Mouse (Mus musculus): ENCODE data around the gene Sec24d.
"Not testable (repeated sequence)": the region's sequence is repeated elsewhere in the genome, so short reads cannot be mapped to it uniquely, and the experiment has no call there.

The Sec24d gene

DNA sequence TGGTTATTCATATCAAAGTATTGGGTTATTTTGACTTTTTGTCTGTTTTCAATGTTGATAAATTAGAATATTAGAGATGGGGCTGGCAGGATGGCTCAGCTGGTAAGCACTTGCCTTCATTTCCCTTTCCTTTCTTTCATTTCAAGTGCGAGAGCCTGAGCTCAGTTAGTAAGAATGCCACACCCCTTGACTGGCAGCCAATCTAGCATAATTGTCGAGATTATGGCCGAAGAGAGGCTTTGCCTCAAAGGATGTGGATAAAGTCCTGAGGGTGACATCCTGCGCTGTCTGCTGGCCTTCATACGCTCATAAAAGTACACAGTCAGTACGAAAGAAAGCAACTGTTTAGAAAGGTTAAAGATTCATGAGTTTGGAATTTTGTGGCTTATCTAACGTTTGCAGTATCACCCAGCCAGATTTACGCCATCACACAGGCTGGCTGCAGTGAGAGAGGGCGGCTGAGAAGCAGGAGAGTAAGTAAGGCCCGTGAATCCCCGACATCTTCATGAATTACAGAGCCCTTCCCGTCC, 71.5 kb downstream of the Sec24d start:
- DNase-seq (ENCODE audit: low spot score in 2 of 2): no peak

DNA sequence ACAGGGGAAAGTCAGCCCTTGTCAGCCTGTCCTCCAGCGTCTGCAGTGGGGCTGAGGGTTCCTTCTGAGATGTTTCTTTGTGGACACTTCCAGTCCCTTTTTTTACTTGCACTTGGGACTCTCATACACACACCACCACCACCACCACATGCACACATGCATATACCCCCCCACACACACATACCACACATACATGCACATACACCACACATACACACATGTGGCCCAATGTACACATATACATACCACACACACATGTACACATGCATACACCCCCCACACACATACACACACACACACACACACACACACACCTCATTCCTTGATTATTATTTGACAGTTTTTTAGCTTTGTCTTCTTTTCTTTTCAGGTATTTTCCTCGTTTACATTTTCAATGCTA, 73.8 kb downstream of the Sec24d start:
- DNase-seq (ENCODE audit: low spot score in 2 of 2): no peak

DNA sequence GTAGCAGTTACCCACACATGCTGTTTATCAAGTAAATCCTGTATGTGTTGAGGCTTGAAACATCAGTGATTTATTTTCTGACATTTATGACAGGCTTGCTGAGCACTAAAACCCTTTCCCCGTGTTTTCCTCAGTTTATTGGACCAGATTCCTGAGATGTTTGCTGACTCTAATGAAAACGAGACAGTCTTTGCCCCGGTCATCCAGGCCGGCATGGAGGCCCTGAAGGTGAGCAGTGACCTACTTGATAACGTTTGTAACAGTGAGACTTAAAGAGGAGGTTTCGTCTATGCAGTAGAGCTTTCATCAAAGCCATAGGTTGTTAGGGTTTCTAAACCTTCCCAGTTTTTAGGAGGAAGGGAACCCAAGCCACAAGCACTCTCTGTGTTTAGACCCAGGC, 76.4 kb downstream of the Sec24d start:
- DNase-seq (ENCODE audit: low spot score in 2 of 2): no peak

DNA sequence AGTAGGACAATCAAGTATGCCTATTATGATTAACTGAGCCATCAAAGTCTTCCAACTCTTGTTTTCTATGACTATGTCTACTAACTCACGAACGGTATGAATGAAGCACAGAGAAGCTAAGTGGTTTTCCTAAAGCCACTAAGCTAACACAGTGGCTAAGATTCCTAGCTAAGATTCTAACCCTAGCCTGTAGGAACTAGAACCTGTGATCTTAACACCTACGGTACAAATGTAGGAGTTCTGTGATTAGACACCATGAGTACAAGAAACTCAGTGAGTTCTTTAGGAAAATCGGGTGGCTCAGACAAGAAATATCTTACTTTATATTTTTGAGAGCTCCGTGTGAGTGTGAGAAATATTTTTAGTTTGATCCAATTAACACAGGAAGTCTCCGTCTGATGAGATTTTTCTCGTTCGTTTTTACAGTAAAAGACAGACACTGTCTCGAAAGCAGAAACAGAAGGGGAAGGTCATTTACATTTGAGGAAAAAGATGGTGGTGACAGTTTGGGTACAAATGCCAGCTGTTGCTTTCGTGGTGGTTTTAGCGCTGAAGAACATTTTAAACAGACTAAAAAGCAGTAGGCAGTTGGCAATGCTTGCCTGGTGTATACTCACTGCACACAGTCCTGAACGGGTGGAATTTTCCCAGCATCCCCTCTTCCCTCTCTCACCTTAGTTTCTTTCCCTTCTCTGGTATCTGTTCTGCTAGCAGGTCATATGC, 81.0 kb downstream of the Sec24d start:
- no peak for DNase-seq (ENCODE audit: low spot score in 2 of 2)

DNA sequence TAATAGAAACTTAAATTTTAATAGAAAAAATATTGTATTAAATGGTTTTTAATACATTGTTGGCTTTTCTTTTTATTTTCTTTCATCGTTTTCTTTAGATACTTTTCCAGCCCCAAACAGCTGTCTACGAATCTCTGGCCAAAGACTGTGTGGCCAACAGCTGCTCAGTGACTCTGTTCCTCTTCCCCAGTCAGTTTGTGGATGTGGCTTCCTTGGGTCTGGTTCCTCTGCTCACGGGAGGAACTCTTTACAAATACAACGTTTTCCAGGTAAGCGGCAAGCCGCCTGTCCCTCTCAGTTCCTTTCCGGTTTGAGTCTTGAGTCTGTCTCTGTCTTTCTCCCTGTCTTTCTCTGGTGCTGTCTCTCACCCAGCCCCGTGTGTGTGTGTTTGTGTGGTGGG, 83.3 kb downstream of the Sec24d start:
- DNase-seq (ENCODE audit: low spot score in 2 of 2): no peak

DNA sequence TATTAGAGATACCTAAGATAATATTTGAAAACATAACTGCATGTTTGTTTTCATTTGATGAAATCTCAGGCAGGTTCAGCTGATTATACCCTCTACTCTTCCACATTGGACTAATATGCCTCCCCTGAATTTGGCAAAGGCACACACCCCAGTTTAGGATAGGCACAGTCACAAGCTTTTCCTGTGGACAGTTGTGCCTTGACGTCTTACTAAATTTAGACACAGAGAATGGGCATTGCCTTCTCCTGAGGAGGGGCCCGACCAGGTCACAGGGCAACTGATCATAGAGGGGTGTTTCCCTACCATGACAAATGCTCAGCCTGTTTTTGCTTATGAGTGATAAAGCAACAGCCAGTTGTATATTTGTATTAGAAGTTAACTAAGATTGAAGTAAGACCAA, 84.3 kb downstream of the Sec24d start:
- no peak for DNase-seq (ENCODE audit: low spot score in 2 of 2)

DNA sequence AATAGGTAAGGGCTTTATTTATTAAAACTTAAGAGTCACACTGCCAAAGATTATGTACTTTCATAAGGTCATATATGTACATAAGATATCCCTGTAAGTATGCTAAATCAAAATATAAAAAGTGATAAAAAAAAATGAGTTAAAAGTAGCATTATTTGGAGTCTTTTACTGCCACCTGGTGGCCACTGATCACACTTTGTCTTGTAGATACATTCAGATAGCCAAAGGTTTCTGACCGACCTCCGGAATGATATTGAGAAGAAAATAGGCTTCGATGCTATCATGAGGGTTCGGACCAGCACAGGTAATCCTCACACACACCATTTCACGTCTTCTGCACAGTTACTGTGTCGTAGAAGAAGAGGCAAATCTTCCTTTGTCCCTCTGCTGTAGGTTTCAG, 85.9 kb downstream of the Sec24d start:
- no peak for DNase-seq (ENCODE audit: low spot score in 2 of 2)

DNA sequence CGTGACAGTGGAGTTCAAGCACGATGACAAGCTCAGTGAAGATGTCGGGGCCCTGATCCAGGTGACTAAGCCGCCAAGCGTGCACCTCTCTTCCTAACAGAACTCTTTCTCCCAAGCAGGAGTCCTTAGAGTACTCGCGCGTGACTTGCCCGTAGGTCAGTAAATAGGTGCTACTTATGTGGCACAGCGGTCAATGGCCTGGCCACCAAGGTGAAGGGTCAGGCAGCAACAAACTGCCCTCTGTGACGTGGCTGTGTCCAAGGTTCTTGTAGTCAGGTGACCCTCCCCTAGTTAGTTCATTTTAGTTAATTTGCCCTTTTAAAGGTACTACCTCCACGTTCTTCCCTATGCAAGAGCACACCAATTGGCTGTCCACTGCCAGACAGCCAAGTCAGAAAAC, 86.4 kb downstream of the Sec24d start:
- no peak for DNase-seq (ENCODE audit: low spot score in 2 of 2)

DNA sequence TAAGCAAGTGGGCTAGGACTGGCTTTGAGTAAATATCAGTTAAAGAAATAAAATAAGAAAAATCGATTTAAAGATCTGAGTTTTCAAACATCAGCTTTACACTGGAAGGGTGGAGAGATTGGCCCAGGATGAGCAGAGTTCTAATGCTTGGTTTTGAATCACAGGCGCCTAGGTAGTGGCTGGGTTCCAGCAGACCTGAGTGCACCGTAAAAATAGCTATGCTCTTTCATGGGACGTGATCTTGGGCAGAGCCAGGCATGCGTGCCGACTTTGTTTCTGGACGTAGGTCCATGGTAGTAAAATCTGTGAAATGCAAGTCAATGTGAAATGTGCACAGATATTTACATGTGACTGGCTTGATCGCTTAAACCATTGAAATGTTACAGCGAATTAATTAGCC, 87.1 kb downstream of the Sec24d start:
- DNase-seq (ENCODE audit: low spot score in 2 of 2): no peak

DNA sequence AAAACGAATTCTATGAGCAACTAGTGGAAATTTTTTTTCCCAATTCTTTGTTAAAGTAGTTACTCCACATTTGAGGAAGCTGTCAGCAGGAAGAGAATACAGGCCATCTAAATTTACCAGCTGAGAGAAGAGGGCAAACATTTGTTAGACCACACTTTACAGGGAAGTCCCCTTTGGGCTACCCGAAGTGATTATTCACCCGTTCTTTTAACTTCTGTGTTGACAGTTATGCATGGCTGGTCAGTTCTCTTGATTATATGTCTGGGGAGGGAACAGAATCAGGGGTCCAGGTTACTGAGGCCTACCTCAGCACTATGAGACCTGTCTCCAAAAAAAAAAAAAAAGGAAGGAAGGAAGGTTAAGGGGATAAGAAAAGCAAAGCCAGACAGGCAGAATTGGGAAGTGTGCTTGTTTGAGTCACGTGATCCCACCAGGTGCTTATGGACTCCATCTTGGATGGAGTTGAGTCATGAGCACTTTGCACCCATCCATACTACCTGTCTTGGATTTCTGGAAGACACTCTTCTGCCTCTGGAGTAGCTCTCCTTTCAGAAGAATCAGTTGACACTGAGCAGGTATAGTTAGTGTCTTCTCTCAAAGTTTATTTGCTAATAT, 89.2 kb downstream of the Sec24d start:
- no peak for DNase-seq (ENCODE audit: low spot score in 2 of 2)

DNA sequence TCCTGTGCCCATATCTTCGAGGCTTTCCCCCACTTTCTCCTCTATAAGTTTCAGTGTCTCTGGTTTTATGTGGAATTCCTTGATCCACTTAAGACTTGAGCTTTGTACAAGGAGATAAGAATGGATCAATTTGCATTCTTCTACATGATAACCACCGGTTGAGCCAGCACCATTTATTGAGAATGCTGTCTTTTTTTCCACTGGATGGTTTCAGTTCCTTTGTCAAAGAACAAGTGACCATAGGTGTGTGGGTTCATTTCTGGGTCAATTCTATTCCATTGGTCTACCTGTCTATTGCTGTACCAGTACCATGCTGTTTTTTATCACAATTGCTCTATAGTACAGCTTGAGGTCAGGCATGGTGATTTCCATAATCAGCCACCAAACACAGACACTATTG, 99.6 kb downstream of the Sec24d start:
- DNase-seq (ENCODE audit: low spot score in 2 of 2): not testable (repeated sequence)

DNA sequence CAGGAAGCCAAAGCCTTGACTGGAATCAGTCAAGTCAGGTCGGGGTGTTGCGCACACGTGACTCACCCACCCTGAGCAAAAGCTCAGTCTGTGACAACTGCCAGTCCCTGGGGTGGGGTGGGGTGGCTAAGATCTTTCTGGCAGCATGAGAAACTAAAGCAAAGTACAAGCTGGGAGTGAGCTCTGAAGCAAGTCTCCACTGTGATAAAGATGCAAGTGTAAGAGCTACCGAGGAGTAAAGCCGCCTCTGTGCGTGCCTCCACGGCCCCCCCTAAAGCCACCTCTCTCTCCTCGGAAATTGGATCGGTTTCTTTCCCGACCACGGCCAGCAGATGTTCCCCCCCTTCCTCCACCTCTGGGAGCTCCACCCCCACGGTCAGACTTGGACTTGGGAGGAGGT, 101.9 kb downstream of the Sec24d start:
- DNase-seq (ENCODE audit: low spot score in 2 of 2): no peak

DNA sequence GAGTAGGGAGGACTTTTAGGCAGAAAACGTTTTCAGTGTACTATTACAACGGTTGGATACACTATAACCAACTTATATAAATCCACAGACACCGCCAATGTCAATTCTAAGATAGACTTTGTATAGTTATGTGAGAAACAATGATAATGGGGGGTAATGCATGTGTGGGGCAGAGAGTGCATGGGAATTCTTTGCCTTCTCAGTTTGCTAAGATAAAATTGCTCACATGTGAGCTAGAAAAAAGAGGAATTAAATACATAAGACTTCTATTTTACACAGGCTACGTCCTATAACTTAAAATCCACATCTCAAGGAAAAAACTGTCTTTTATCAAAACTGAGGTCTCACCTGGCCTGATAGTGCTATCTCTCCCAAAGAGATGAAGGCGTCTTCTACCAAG, 103.7 kb downstream of the Sec24d start:
- no peak for DNase-seq (ENCODE audit: low spot score in 2 of 2)

DNA sequence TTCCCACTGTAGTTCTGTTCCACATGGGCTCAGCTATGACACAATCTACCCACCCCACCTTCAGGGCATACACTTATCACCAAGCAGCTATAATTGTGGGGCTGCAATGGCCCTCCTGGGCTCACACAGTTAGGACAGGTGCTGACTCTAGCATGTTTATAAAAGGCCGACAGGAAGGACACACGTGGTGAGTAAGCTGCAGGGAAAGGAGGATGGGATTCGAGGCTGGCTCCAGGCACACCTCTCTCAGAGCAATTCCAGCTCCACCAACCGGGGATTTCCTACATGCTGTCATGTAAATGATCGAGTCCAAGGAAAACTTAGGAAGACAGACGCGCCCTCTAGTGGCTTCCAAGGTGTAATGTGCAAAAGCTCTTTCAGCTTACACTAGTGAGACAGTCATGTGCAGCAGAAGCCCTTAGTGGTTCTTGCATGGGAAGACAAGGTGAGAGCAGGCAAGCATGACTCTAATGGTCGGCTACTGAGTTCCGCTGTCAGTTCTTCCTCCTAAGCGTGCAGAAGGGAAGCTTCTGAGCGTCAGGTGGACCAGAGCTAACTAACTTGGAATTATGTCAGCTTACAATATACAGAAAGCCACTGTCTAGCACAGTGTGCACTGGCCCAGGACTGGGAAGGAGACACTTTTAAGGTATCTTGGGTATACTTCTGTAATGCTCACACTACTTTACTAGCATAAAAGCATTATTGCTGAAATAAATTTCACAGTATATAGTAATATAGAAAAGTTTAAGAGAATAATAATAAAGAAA, 104.7 kb downstream of the Sec24d start:
- DNase-seq (ENCODE audit: low spot score in 2 of 2): peak in 1 of 2 experiments; percentile 12

DNA sequence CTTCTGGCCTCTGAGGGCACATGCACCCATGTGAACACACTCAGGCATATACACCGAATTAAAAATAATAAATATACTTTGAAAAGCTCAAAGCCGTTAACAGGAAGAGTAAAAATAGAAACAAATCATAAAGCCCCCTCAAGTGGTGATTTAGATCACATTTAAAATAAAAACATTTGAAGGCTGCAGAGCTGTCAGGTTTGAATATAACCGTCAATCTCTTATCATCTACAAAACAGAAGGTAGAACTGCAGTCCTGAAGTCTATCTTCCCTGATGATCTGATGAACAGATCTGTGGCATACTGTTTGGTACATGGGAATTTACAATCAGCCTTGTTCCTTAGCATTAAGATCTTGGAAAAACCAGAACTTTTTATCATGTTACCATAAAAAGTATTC, 109.3 kb downstream of the Sec24d start:
- DNase-seq (ENCODE audit: low spot score in 2 of 2): no peak

DNA sequence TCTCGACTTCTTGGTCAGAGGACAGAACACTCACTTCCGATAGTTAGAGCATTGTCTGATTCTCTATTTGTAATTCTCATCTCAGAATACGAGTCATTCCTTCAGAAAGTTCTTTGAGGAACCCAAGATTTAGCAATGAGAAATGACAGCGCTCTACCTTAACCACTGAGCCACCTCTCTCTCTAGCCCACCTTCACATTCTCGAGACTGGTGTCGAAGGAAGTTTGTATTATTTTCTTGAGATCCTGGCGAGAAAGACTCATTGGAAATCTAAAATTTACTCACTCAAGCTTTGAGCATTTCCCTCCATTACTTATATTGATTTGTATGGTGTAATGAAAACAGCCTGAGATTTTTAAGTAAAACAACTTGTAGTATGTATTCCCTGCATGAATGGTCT, 117.2 kb downstream of the Sec24d start:
- no peak for DNase-seq (ENCODE audit: low spot score in 2 of 2)

DNA sequence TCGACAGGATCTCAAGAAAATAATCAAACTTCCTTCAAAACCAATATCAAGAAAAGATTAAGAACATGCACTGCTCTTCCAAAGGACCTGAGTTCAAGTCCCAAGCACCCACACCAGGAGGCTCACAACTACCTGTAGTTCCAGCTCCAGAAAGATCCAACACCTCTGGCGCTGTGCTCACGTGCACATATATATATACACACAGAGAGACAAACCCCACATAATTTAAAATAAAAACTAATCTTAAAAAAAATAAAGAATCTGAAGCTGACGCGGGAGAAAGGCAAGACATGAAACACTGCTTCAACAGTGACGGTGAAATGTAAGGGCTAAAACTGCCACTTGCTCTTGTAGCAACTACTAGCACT, 117.8 kb downstream of the Sec24d start:
- DNase-seq (ENCODE audit: low spot score in 2 of 2): no peak

DNA sequence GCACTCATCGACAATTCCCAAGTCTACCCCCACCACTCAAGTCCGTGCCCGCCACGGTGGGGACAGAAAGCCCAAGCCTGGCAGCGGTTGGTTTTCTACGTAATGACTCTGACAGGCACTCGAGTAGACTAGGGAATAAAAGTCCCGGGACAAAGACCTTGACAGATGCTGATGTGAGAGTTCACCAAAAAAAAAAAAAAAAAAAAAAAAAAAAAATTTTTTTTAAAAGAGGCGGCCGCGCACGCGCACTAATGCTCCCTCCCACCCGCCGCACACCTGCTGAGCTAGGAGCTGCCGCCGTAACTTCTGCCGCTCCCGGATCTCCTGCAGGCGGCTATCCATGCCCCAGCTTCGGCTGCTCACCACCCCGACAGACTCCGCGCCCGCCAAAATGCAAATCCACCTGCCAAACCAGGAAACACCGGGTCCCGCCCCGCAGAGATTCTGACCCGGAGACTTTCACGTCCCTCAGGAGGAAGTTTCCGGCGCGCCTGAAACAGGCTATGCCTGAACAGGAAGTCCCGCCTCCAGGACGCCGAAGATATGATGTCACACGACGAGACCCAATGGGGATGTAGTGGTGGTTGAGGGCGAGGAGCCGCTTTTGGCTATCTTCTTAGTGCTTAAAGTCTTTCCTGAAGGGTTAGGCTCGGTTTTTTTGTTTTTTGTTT, 118.4 kb downstream of the Sec24d start, which contains the start of gene Mettl14:
Gene Mettl14, minus strand, starts transcription at position 623 of the 671 bp plus-strand sequence.
- DNase-seq (ENCODE audit: low spot score in 2 of 2): peak; percentile 87 to 95

DNA sequence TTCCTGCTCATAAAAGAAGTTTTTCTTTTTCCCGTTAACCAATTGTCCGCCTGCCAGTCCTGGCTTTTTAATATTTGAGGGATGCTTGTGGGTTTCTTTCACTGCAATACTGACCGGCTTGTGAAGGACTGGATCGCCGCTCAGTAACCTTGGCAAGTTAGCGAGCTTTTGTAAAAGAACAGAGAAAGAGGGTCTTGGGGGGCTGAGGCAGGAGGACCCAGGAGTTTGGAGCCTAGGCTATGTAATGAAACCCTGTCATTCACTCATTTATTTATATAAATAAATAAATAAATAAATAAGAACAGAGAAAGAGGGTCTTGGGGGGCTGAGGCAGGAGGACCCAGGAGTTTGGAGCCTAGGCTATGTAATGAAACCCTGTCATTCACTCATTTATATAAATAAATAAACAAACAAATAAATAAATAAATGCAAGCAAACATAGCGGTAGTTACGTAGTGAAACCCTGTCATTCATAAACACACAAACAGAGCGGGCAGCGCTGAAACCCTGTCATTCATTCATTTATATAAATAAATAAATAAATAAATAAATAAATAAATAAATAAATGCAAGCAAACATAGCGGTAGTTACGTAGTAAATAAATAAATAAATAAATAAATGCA, 119.0 kb downstream of the Sec24d start:
- not testable (repeated sequence) for DNase-seq (ENCODE audit: low spot score in 2 of 2)

DNA sequence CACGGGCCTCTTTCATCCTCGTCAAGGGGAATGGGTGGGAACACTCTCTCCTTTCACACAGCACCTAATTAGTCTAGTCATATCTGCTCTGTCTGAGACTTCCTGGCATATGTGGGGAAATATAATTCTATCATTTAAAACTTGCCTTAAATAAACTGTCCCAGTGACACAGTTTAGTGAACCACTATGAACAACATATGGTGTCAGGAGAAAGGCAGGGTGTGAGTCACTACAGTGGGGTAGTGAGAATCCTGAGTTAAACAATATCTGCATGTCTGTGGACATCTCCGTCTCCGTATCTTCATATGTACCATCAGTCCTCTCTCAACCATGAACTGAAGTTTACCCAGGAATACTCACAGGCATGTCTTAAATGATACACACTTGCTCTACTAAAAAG, 123.9 kb downstream of the Sec24d start:
- DNase-seq (ENCODE audit: low spot score in 2 of 2): no peak

DNA sequence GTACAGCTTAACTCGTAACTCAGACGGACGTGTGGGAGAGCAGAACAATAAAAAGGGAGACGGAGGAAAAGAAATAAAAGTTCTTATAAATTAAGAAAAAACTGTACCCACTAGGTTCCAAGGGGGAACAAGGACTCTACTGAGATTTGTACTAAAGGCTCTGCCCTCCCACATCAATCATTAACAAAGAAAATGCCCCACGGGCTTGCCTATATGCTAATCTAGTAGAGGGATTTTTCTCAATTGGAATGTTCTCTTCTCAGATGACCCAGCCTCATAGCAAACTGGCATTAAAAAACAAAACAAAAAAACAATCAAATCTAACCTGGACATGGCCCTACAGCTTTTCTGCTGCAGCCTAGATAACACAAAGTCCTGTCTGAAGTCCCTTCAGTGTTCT, 128.4 kb downstream of the Sec24d start:
- no peak for DNase-seq (ENCODE audit: low spot score in 2 of 2)

Measured in spleen, postnatal 14 days (tissue).